Mouse (Mus musculus) left cerebral cortex, postnatal 10 days (tissue): ENCODE data around the gene Rogdi. TPM values are rescaled to one million over a fixed set of nuclear protein-coding genes. Genes with fewer than 3 reads are reported as not detected.
A peak's percentile ranks its signal among the peaks of the same experiment; 100 is the strongest.

Source experiments
- DNase-seq, 2 experiments: peaks; one replicate each; pipeline ENCODE4 v3.0.0; 2021 to 2022; ENCODE audit warnings: low spot score in 2 of 2, mixed read lengths in 1 of 2; ENCODE audit errors: extremely low spot score in 1 of 2
- intact Hi-C: fragments of 180-260 bp; cut with DNase I; formaldehyde crosslinking; loops from one replicate; pipeline ENCODE4 v1.15.1; 2025
- total RNA-seq, 2 experiments: library from RNA; stranded (reverse); gene quantifications; 2 replicates each; pipeline ENCODE4 v1.2.3; 2021

The Rogdi gene
- total RNA-seq = 100 to 1,000 TPM; 150 to 160 TPM

DNA sequence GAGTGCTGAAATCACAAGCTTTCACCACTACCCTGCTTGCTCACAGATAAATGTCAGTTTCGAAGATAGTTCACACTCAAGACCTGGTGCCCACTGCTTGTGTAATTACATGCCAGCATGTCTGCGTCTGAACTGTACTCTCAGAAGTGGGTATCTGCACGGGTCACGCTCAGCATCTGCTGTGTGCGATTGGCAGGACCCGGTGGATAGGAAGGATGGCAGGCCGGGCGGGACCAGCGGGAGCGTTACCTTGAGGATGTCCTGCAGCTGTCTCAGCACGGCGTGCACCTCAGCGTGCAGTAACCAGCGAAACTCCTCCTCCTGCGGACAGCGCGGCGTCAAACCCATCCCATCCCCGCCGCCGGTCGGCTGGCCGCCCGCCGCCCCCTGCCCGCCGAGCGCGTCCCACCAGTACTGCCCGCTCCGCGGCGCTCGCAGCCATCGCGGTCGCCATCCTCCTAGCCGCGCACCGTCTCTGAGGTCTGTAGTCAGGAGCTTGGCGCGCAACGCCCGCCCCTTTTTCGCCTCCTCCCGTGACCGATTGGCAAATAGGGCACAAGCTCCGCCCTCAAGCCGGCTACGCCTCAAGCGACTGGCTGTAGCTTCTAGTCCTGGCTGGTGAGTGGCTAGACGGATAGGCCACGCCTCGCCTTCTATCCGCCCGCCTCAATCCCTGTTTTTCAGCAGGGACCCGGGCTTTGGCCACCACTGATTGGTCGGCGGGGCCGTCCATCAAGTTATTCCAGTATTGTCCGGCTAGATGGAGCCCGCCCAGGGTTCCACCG, at the start of gene Rogdi:
Gene Rogdi (minus strand): TSS at position 500 of the 785 bp plus-strand sequence.
- peak; percentile 99 to 100 for DNase-seq
- intact Hi-C loops = loop anchor here (5.0 kb wide), 1 partner anchor 51 kb away; the partner anchor contains the start of gene Anks3

DNA sequence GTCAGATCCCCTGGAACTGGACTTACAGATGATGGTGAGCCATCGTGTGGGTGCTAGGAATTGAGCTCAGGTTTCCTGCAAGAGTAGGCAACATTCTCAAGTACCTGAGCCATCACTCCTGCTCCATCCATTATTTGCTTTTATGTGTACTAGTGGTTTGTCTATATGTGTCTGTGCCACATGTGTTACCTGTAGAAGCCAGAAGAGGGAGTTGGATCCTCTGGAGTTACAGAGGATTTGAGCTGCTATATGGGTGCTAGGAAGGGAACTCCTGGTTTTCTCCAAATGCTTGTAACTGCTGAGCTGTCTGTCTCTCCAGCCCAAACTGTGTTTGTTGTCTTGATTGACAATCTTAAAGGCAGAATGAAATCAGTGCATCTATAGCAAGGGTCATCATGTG, 44.8 kb upstream of the Rogdi start:
- DNase-seq = no peak
- intact Hi-C loops = loop anchor here (10.0 kb wide), 1 partner anchor 87 kb away; the partner anchor contains the start of gene Sec14l5

DNA sequence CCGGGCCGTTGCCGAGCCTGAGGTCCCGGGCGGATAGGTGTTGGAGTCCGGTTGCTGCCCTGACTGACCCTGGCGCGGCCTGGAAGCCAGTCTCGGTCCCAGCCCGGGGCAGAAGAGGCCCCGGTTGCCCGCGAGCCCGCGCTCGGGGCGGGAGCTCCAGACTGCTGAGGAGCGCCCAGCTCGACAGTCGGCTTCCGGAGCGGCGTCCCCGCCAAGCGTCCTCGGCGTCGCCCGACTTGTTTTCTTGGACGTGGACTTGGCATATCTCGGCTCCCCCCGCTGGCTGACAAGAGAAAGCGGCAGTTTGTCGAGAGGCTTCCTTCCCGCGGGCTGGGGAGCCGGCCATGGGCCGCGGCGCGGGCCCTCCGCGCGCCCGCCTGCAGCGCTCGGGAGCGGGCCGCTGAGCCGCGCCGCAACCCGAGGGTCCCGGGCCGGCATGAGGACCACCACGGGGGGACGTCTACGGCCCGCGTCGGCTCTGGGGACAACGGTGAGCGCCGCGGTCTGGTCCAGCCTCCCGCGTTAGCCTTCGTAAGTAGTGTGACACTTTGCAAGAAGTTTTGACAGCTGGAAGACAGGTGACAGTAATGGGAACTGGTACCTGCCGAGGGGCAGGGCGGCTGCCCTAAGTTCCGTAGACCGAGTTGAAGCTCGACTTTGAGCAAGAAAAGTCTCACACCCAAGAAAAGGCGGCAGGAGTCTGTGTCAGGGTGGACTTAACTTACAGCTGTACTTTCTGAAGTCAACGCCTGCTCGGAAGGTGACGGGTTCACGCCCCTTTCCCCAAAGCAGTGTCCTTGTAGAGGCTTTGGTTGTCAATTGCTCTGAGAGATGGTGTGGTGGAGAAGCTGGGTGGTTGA, 37.1 kb upstream of the Rogdi start:
- intact Hi-C loops = loop anchor here (10.0 kb wide), 1 partner anchor 94 kb away; the partner anchor contains the start of gene Sec14l5
- DNase-seq = peak; percentile 57 to 91

DNA sequence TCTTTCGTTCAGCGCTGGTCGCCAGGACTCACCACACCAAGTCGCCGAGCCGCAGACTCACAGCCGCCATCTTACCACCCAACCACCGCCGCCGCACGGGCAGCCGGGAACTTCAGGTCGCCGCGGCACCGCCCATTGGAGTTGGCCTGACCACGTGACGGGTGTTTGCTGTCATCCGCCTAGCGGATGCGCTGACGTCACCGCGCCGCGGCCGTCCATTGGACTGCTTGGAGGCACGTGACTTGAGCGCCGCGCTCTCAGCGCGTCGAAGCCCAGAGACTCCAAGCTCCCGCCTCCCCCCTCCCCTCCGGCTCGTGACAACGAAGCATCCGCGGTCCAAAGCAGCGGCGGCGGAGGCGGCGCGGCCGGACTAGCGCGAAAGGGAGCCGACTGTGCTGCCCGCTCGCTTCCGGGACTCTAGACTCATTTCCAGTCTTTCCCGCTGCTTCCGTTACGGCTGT, 36.5 kb upstream of the Rogdi start, which contains the start of the genes Glyr1 and Ubn1:
Gene Glyr1 (minus strand): TSS at position 90 of the 461 bp plus-strand sequence.
Gene Ubn1 (plus strand): TSS at position 284 of the 461 bp plus-strand sequence.
- intact Hi-C loops = loop anchor here (10.0 kb wide), 1 partner anchor 95 kb away; the partner anchor contains the start of gene Sec14l5
- peak; percentile 100 for DNase-seq

DNA sequence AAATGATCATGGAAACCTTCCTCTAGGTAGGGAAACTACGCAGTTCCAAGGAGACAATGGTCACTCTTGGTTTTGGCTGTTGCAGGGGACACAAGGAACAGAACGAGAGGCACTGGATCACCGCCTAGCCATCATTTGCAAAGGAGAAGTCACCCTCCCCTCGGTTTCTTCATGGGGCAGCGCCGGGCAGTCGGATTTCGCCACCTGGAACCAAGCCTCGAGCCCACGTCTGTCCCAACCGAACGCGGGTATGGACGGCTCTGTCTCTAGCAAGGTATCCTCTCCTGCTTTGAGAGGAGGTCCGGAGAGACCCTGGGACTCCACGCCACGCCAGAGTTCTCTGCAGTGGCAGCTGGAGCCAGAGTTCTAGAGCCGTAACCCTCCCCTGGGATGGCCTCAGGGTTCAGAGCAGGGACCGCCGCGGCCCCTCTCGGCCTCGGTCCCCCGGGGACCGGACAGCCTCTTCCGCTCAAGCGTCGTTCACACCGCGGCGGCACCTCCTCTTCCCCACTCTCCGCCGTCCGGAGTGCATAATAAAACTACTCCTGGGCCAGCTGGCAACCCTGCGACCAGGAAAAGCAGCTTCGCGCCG, 35.9 kb upstream of the Rogdi start:
- DNase-seq = no peak
- intact Hi-C loops = no loop called here

DNA sequence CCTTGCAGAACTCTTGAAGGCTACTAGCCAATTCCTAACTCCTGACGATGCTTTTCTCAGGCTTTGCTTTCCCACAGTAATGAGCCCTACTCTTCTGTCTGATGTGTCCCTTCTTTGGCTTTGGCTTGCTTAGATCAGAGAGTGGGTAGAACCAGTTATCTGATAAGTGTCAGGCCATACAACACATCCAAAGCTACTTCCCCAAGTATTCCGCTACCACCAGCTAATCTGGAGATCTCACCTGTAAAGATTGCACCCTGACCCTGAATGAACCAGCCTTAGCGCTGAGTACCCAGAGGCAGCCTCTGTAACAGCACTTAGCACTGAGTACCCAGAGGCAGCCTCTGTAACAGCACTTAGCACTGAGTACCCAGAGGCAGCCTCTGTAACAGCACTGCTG, 32.0 kb upstream of the Rogdi start:
- no peak for DNase-seq
- intact Hi-C loops = no loop called here

DNA sequence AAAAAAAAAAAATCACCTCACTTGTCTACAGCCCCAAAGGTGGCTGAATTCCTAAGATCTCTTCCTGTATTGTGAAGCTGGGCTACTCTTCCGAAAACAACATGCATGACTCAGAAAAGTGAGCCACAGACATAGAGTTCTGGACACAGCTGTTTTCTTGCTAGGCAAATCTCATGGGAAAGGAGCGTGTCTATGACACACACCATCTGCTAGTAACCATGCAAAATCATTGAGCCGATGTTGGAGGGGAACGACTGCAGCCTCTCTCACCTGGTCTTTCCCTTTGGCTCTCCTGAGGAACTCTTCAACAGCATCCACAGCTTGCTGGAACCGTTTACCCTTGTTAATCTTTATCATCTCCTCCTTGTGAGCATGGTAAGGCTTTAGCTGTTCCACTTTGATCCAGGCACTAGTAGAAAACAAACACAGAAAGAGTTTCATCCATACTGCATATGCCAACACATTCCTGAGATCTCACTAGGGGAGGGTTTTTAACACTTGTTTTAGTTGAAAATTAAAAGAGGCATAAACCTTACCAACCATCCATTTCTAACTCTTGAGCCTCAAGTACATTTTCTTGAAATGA, 23.4 kb upstream of the Rogdi start:
- DNase-seq = no peak
- intact Hi-C loops = no loop called here

DNA sequence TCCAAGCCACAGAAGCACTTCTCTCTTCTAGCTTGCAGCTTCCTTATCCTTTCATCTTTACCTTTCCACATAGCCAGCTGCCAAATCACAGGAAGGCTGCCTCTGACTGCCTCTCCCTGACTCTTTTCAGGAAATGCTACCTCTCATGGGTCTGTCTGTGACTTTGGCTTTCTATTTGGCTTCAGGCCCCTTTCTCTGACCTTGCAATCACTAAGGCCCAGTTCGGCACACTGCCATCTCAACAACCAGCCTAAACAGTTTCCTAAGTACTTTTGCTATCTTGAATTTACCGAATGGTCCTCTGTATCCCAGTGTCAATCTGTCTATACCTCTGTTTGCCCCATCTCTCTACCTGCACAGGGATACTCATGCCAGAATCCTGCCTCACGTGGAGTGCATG, 22.2 kb upstream of the Rogdi start:
- DNase-seq = no peak
- intact Hi-C loops = loop anchor here (2.0 kb wide), 1 partner anchor 39 kb away; no protein-coding TSS in a partner anchor

DNA sequence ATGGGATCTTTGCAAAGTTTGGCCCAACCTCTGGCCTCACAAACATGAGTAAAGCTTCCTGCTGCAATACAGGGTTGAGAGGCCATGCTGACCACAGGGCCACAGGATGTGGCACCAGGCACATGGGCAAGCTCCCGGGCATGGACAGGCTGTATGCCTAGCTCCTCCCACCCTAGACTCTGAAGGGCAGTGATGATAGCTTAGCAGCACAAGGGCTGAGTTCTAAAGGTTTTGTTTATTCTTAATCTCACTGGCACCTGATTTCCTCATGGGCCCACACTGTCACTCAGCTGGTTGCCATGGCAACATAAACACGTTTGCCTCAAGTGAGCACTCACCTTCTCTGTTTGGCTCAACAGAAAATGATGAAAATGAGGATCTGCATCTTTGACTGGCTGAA, 16.5 kb upstream of the Rogdi start:
- DNase-seq = no peak
- intact Hi-C loops = loop anchor here (5.0 kb wide), 1 partner anchor 78 kb away; no protein-coding TSS in a partner anchor

DNA sequence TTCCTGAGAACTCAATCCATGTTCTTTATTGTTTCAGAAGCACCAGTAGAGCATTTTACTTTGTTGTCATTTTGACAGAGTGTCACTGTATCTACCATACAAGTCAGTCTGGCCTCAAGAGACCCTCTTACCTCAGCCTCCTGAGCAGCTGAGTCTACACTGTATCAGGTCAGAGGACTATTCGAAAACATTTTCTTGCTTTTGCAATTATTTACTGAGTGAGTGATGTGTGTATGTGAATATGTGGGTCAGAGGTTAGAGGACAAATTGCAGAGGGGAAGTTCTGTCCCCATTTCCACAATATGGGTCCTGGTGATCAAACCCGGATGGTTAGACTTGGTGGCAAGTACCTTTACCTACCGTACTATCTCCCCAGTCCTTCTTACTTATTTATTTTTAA, 10.7 kb upstream of the Rogdi start:
- intact Hi-C loops = loop anchor here (5.0 kb wide), 1 partner anchor 43 kb away; no protein-coding TSS in a partner anchor
- no peak for DNase-seq

DNA sequence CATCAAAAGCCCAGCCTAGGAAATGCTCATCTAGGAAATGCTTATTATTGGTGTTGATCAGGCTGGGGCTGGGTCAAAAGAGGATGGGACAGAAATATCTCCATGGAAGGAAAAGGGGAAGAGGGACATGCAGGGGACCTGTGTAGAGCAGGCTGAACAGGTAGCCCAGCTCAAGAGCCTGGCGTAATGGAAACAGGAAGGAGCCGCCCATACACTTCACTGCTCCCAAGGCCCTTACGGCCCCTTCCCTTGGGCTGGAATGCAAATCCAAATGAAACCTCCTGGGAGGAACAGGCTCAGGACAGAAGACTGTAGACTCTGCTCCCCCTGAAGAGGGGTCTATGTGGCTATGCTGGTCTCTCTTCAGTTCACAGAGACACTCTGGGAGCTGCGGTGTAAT, 1.2 kb upstream of the Rogdi start:
- intact Hi-C loops = loop anchor here (5.0 kb wide), 1 partner anchor 52 kb away; the partner anchor contains the start of gene Anks3
- DNase-seq = no peak

DNA sequence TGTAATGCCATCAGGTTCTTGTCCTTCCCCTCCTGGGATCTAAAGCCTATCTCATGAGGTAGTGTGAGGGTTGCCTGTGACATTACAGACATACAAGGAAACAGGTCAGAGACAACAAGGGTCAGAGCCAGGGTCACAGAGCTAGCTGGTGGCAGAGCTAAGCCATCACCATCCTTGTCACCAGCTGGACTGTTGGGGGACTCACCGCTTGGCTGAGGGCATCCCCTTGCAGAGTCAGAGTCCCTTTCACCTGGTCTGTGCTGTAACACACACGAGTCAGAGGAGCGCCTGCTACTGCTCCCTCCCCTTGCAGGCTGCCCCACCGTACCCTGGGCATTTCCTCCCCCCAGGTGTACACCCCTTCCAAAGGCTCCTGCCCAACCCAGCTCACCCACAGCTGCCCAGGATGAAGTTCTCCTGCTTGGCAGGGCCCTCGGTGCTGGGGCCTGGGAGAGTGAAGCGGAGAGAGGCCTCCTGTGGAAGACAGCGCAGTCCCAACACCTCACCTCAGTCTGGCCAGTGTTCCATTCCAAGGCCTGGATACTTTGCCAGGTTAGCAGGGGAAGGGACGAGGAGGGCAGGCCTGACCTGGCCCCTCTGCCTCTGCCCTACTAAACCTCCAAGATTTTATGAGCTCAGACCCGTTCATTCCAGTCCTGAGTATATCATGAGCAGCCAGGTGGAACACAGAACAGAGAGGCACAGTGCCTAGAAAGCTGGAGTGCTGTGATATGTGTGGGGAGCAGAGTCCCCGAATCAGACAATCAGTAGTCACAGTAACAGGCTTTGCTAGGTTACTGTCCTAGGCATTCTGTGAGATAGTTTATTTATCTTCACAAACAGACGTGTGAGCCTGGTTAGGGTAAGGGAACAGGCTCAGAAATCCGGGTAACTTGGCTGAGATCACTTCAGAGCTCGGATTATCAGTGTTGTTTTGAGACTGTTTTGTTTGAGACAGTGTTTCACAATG, 1.0 kb downstream of the Rogdi start:
- intact Hi-C loops = loop anchor here (5.0 kb wide), 1 partner anchor 50 kb away; the partner anchor contains the start of gene Anks3
- no peak for DNase-seq

DNA sequence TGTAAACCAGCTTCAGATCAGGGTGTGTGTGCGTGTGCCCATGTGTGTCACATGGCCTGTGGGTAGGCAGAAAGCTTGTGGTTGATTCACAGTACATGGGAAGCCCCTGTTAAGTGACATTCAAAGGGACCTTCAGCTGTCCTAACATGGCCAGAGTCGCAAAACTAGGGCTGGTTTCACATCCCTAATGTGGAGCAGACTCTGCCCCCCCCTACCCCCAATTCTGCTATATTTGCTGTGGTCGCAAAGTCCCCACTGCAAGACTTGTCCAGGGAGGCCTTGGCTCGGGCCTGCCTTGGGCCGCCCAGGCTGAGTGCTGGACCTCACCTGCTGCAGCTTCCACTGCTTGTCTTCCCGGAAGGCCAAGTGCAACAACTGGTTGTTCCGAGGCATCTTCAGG, 2.1 kb downstream of the Rogdi start:
- no peak for DNase-seq
- intact Hi-C loops = loop anchor here (5.0 kb wide), 1 partner anchor 49 kb away; the partner anchor contains the start of gene Anks3

DNA sequence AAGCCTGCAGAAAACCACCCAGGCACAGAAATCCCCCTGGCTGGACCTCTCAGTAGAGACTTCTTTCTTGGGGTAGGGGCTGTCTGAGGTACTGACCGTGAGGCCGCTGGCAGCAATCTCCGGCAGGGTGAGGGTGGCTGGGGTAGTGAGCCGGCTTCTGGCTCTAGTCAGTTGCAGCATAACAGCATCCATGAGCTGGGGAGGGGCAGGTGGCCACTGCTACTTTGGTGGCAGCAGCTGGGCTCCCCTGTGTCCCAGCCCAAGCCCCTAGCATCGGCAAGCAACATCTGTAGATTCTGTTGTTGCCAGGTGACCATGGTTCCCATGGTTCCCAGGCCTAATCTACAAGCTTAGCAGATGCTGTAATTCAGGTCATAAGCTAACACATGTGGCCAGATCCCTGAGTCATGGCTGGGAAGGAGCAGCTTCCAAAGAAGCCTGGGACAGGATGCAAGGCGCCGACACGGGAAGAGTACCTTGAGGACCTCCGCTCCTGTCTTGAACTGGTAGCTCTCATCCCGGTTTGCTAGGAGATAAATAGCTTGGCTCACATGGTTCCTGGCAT, 2.9 kb downstream of the Rogdi start:
- DNase-seq = no peak
- intact Hi-C loops = loop anchor here (5.0 kb wide), 1 partner anchor 48 kb away; the partner anchor contains the start of gene Anks3

DNA sequence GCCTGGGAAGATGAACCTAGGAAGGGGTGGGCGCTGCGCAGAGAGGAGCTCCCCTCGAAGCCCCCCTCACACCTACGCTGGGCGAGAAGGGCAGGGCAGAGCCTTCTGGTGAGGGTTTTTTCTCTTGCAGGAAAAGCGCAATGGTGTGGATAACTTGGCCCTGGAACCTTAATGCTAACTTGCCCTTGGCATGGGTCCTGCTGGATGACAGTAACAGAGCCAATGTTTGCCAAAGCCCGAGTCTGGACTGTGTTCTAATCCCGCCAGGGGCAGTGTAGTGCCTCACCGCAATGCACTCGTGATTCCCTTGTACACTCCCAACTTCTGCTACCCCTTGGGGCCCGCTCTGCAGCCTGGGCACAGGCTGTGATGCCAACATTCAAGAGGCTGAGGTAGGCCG, 5.3 kb downstream of the Rogdi start:
- no peak for DNase-seq
- intact Hi-C loops = no loop called here

DNA sequence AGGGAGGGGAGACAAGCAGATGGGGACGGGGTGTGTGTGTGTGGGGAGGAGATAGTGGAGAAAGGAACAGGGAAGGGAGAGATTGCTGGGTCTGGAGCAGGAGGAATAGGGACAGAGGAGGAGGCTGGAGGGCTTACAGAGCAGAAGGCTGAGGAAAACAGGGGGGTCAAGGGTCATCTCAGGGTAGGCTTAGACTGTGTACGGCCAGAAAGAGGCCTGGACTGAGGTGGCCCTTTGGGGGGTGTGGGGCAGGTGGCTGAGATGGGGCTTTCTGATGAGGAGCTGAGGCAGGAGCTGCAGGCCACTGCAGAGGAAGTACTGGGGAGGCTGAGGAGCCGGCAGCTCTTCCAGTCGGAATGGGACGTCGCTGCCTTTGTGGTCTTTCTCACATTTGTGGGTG, 5.9 kb downstream of the Rogdi start:
- no peak for DNase-seq
- intact Hi-C loops = no loop called here

DNA sequence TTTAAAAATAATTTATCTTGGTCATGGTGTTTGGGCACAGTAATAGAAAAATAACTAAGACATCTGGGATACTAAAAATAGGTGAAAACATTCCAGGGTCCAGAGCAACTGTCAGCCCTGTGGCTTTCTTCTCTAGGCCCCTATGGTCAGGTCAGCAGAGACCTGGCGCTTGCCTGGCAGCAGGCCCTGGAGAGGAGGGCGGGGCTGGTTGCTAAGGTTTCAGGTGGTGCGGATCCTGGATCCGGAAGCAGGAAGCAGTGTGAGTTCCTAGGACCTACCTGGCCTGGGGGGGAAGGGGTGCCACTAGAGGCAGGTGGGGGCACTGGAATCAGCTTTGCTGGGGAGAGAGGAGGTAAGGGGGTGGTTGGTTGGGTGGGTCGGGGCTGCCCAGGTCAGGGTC, 6.3 kb downstream of the Rogdi start, which contains the start of gene Smim22:
Gene Smim22 (plus strand): TSS at position 222 of the 400 bp plus-strand sequence.
- intact Hi-C loops = no loop called here
- DNase-seq = no peak
